Mouse (Mus musculus) fat pad, adult 2 months (tissue): ENCODE results near the gene Brox.

Experiments used
- DNase-seq: peaks from one replicate; pipeline ENCODE4 v3.0.0-alpha.2; 2011; ENCODE audit warnings: low read depth, low spot score; ENCODE audit errors: extremely low read depth

Brox gene

GRCm38 (mm10) chr1:183272867-183273818 is 23.9 kb downstream of the Brox start:
- DNase-seq: no peak

DNA sequence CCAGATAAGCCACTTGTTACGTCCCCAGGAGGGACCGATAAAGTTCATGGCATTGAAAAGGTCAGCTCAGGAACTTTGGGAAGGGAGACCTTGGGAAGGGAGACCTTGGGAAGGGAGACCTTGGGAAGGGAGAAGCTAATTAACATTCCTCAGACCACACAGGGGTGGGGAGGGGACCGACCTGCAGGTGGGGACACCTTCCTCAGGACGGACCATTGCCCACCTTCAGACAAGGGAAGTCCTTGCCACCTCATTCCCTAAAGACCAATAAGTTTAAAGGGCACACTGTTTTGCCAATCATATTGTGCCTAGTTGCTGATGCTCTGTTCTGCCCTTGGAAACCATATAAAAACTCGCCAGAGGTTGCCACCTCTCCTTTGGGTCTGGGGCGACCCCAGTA is 29.4 kb downstream of the Brox start:
- DNase-seq: no peak

GRCm38 (mm10) chr1:183265921-183266467 is 31.1 kb downstream of the Brox start:
- no peak for DNase-seq

GRCm38 (mm10) chr1:183264145-183265008 is 32.7 kb downstream of the Brox start:
- DNase-seq: no peak

- no peak for DNase-seq
Observed at GRCm38 (mm10) chr1:183252574-183252973, 44.5 kb downstream of the Brox start.

DNA sequence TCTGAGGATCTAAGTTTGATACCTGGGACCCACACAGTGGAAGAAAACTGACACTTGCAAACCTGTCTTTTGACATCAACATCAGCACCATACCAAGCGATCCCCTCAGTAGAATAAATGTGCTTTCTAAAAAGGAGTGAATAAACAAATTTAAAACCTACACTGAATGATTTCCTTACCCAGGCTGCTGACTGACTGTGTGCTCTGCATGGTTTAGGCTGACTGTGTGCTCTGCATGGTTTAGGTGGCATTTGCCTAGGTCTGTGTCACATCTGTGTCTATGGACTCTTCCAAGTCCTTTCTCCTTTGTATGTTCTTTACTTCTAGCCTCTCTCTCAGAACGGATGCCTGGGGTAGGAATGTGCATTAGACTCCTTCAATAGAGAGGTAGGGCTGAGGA is 45.3 kb downstream of the Brox start:
- DNase-seq: no peak

- no peak for DNase-seq
Observed at GRCm38 (mm10) chr1:183250612-183251011, 46.5 kb downstream of the Brox start.

- DNase-seq: no peak
Observed at GRCm38 (mm10) chr1:183248144-183248543, 48.9 kb downstream of the Brox start.

- no peak for DNase-seq
Observed at GRCm38 (mm10) chr1:183243293-183243692, 53.8 kb downstream of the Brox start.

GRCm38 (mm10) chr1:183237901-183238300 is 59.2 kb downstream of the Brox start:
- no peak for DNase-seq

DNA sequence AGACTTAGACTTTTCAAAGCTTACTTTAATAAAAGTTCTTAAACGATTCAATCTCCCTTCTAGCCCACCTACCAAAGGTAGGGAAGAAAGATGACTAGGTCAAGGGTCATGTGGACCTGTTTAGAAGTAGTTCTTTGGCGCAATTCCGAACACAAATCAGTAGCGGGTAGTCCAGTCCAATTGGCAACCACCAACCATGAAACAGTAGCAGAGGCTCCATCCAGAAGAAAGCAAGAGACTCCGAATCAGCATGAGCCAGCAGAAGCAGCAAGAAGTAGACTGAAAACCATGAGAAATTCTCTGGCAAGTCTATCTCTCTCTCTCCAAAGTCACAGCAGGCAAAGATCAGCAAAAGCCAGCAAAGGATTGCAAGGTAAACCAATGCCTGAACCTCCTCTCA is 60.6 kb downstream of the Brox start:
- no peak for DNase-seq

DNA sequence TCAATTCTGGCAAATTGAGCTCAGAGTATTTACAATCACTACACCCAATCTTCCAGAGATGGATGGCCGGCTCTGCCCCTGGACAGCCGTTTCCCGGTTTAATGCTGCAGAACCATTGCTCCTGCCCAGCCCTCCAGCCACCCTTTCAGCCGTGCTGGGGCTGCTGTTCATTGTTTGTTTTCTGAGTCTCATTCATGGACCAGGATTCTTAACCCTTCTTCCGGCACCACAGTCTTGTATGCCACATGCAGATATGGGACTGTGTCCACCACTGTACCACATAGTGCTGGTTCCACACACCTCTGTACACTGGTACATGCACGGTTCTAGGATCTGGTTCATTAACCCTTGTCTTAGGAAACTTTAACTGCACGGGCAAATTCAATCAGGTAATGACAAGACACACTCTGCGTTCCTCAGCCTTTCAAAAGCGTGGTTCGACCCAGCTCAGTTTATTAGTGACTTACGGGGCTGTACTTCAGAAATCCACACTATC is 63.3 kb downstream of the Brox start:
- DNase-seq: no peak

- DNase-seq: no peak
Observed at GRCm38 (mm10) chr1:183232985-183233678, 63.9 kb downstream of the Brox start.

DNA sequence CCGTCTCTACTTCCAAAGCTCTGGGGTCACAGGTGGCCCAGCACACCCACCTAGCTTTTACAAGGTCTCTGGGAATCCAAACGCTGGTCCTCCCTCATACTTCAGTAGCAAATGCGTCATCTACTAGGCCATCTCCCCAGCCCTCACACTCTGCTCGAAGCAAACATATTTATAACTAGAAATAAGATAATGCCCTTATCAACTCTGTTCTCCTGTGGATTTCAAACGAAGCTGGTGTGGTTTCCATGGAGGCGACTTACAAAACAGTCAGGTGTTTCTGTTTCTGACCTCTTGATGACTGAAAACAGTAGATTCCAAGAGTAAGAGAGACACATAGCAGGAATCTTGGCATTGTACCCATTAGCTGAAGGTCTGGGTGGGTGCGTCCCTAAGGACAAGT is 69.6 kb downstream of the Brox start:
- no peak for DNase-seq
